Mouse (Mus musculus) midbrain, embryonic 15.5 days (tissue): ENCODE measurements around the gene Ttc9b. TPM values are rescaled to one million over a fixed set of nuclear protein-coding genes. Genes with fewer than 3 reads are reported as not detected.

ENCODE experiments used
- polyA plus RNA-seq: library from polyadenylated mRNA; unstranded; fragments of >200 nt; fragmentation: Nextera tagmentation; extraction: Ambion mirVana; gene quantifications from 2 replicates; pipeline ENCODE4 v1.2.1, GENCODE M21; 2015

Gene Ttc9b
- polyA plus RNA-seq, 1 experiment from 2014 or later, result 71.9 TPM

Other genes starting within 250 kb of the Ttc9b start
- gene Sptbn4, start 206.2 kb upstream of the Ttc9b start, polyA plus RNA-seq, result 4.0 and 4.4 TPM in 2 replicates
- gene Blvrb, start 205.9 kb upstream of the Ttc9b start, polyA plus RNA-seq, result 17.9 and 19.5 TPM in 2 replicates
- gene Sertad3, start 180.1 kb upstream of the Ttc9b start, polyA plus RNA-seq, result 7.9 and 9.9 TPM in 2 replicates
- 8.3 and 9.2 TPM in 2 replicates for gene Sertad1, start 167.0 kb upstream of the Ttc9b start, polyA plus RNA-seq
- gene Prx, start 154.6 kb upstream of the Ttc9b start, polyA plus RNA-seq, result 1.4 and 1.6 TPM in 2 replicates
- 0.83 and 0.99 TPM in 2 replicates for gene Hipk4, start 130.6 kb upstream of the Ttc9b start, polyA plus RNA-seq
- 156 and 157 TPM in 2 replicates for gene Pld3, start 100.7 kb upstream of the Ttc9b start, polyA plus RNA-seq
- gene 2310022A10Rik, start 100.7 kb upstream of the Ttc9b start, polyA plus RNA-seq, result 38.7 and 40.5 TPM in 2 replicates
- gene Akt2, start 62.4 kb upstream of the Ttc9b start, polyA plus RNA-seq, result 60.8 and 66.1 TPM in 2 replicates
- gene Map3k10, start 20.7 kb downstream of the Ttc9b start, polyA plus RNA-seq, result 17.2 and 19.9 TPM in 2 replicates
- gene Zfp607b, start 35.4 kb downstream of the Ttc9b start, polyA plus RNA-seq, result 17.0 and 18.3 TPM in 2 replicates
- 125 and 128 TPM in 2 replicates for gene Zfp60, start 77.5 kb downstream of the Ttc9b start, polyA plus RNA-seq
- gene Zfp626, start 153.3 kb downstream of the Ttc9b start, polyA plus RNA-seq, result 1.4 and 2.0 TPM in 2 replicates
- gene Zfp59, start 184.7 kb downstream of the Ttc9b start, polyA plus RNA-seq, result 11.5 and 12.0 TPM in 2 replicates
- gene Zfp607a, start 203.6 kb downstream of the Ttc9b start, polyA plus RNA-seq, result 1.2 and 1.5 TPM in 2 replicates